ENCODE assay signal across 8 mouse cellular contexts in the genomic region with DNA sequence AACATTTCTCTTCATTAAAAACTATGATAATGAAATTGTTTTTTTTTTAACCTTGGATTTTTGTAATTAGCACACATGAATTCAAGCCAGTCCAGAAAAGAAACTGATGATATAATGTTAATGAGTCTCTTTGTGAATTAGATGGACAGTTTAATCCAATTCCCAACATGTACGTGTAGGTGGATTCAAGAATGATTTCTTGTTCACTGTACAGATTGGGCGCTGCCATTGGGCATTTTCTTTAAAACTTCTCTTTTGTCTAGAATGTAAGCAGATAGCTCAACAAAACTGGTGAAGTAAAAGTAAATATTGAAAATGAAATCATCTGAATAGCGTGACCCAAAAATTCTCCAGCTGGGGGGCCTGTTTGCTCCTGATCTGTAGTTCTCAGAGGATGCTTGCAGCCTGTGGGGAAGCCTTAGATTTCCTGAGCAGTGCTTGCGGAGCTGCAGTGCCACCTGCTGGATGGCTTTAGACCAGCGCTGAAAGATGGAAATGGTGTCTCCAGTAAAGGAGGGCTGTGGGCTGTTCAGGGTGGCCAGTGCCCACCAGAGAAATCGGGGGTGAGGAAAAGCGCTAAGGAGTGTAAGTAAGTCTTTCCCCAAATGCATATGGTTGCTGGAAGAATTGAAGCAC. TPM values are rescaled to one million over a fixed set of nuclear protein-coding genes. Genes with fewer than 3 reads are reported as not detected.
DNase-seq lines count a peak whose midpoint lies in the region; ATAC-seq and TF ChIP-seq lines count a peak whose summit lies in the region.

No protein-coding gene starts in this region.

- no peaks in the 10 kb centered on the region for H3K9me3 ChIP-seq in forebrain, postnatal 0 days (ENCODE audit: low read length)
- no peaks in the 10 kb centered on the region for H3K9me3 ChIP-seq in hindbrain, embryonic 14.5 days (ENCODE audit: control insufficient read depth, low read length)

- H3K4me2 ChIP-seq in forebrain, postnatal 0 days (ENCODE audit: low read depth): no peak overlapping the region
- H3K4me2 ChIP-seq in hindbrain, embryonic 14.5 days (replicated peaks): no peak overlapping the region

- H3K36me3 ChIP-seq in forebrain, postnatal 0 days (ENCODE audit: insufficient read depth): peaks cover 13% of the 10 kb centered on the region
- peaks cover 51% of the 10 kb centered on the region for H3K36me3 ChIP-seq in hindbrain, embryonic 14.5 days (replicated peaks; ENCODE audit: control insufficient read depth, insufficient read depth)

- no peaks in the 10 kb centered on the region for H3K4me1 ChIP-seq in forebrain, postnatal 0 days (ENCODE audit: insufficient read depth)
- no peaks in the 10 kb centered on the region for H3K4me1 ChIP-seq in hindbrain, embryonic 14.5 days (replicated peaks; ENCODE audit: control insufficient read depth, insufficient read depth, low read length)

- H3K9ac ChIP-seq in forebrain, postnatal 0 days: no peak overlapping the region
- no peak overlapping the region for H3K9ac ChIP-seq in hindbrain, embryonic 14.5 days

- DNase-seq in MN1 (ENCODE audit: low spot score): peak; percentile 84
- DNase-seq in cerebellum, adult 18-20 months: peak; percentile 86 to 88
- DNase-seq in forebrain, postnatal 0 days: peak; percentile 87
- DNase-seq in hindbrain, embryonic 14.5 days (ENCODE audit: low spot score): peak; percentile 91
- DNase-seq in layer of hippocampus, postnatal 14 days (ENCODE audit: low spot score in 2 of 2): peak; percentile 85 to 87
- peak; percentile 80 for DNase-seq in lung, postnatal 25 days (ENCODE audit: low spot score)
- DNase-seq in retina, postnatal 1 day: peak; percentile 85
- DNase-seq in thymus, postnatal 36 days: peak; percentile 68 to 78

- no peak overlapping the region for H3K27ac ChIP-seq in forebrain, postnatal 0 days (ENCODE audit: low read depth, low read length)
- no peak overlapping the region for H3K27ac ChIP-seq in hindbrain, embryonic 14.5 days

- H3K27me3 ChIP-seq in forebrain, postnatal 0 days (ENCODE audit: insufficient read depth, low read length): no peaks in the 10 kb centered on the region
- H3K27me3 ChIP-seq in hindbrain, embryonic 14.5 days (ENCODE audit: control insufficient read depth, insufficient read depth, low read length): no peaks in the 10 kb centered on the region

- TF ChIP-seq CTCF in forebrain, postnatal 0 days (IDR thresholded peaks at IDR 0.05; ENCODE audit: low read depth): peak; percentile 96

- 32% methylated on average over 7 of the region's 7 CpGs for WGBS in forebrain, postnatal 0 days
- 34% methylated on average over 7 of the region's 7 CpGs for WGBS in hindbrain, embryonic 14.5 days

- ATAC-seq in forebrain, postnatal 0 days: peak; percentile 95
- peak; percentile 87 for ATAC-seq in hindbrain, embryonic 14.5 days (ENCODE audit: low FRiP score)

- no peak overlapping the region for H3K4me3 ChIP-seq in forebrain, postnatal 0 days (ENCODE audit: low read depth, low read length)
- no peak overlapping the region for H3K4me3 ChIP-seq in hindbrain, embryonic 14.5 days (replicated peaks; ENCODE audit: low read length)

RNA-seq across cellular contexts. Expression of a gene that starts 59.2 kb away (rescaled TPM):
- total RNA-seq in forebrain, postnatal 0 days (2014; rRNA removed): 56.2 and 66.9 TPM in 2 replicates
- polyA plus RNA-seq in forebrain, postnatal 0 days (2015; fragmentation: Nextera tagmentation; extraction: Ambion mirVana): 8.8 and 11.3 TPM in 2 replicates
- polyA plus RNA-seq in hindbrain, embryonic 14.5 days (2014; fragmentation: Nextera tagmentation; extraction: Ambion mirVana): 22.7 and 23.4 TPM in 2 replicates
- 10 to 100 TPM; 73.6 to 81.9 TPM for total RNA-seq in layer of hippocampus, postnatal 14 days (2021)
